Mouse (Mus musculus): ENCODE results near the gene Olfr1180.
"Not testable (repeated sequence)": the region's sequence is repeated elsewhere in the genome, so short reads cannot be mapped to it uniquely, and the experiment has no call there.

Gene Olfr1180

DNA sequence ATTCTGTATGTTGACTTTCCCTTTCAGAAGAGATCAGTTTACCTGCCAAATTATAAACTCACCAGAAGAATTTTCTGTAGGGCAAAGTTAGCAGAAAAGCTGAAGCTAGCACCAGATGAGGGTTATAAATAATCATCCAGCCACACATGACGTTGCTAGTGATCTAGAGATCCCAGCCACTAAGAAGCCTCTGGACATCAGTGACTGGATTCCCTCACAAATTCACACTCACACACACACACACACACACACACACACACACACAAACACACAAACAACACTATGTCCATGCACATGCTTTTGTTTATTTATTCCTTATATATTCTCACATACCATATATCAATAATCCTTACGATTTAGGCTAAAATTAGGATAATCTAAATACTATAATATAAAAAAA lies at the start of gene Olfr1180:
Gene Olfr1180 (minus strand): TSS at position 101 of the 400 bp plus-strand sequence.
- DNase-seq, result no peak

DNA sequence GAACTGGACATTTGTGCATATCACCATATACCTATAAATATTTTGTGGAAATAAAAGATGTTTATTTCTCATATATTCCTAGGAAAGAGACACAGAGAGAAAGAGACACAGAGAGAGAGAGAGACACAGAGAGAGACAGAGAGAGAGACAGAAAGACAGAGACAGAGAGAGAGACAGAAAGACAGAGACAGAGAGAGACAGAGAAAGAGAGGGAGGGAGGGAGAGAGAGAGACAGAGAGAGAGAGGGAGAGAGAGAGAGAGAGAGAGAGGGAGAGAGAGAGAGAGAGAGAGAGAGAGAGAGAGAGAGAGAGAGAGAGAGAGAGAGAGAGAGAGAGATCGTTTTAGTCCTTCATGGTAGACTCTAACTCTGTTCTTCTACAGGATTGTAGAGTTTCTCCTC lies 35.6 kb upstream of the Olfr1180 start, which contains the start of gene Olfr1183:
Gene Olfr1183 (plus strand): TSS at position 301 of the 400 bp plus-strand sequence.
- not testable (repeated sequence) for DNase-seq

DNA sequence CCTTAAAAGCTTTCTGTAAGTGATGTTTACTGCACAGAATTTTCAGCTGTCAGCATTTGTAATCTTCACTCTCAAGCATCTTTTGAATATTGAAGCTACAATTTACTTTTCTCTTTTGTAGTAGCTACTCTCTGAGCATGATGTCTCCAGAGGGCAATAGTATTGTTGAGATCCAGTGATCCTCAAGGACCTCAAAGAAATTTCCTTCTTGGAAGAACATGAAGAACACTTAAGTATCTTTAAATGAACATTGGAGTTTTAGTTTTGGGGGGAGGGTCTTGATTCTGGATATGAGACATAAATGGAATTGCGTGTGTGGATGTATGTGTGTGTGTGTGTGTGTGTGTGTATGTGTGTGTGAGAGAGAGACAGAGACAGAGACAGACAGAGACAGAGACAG lies 30.1 kb upstream of the Olfr1180 start, which contains the start of gene Gm13757:
Gene Gm13757 (minus strand): TSS at position 101 of the 400 bp plus-strand sequence.
- DNase-seq, result no peak

DNA sequence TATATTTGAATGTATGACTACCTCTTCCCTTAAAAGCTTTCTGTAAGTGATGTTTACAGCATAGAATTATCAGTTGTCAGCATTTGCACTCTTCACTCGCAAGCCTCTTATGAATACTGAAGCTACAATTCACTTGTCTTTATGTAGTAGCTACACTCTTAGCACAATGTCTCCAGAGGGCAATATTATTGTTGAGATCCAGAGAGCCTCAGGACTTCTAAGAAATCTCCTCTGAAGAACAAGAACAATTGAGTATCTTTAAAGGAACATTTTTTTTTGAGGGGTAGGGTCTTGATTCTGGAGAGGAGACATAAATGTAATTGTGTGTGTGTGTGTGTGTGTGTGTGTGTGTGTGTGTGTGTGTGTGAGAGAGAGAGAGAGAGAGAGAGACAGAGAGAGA lies 7.1 kb upstream of the Olfr1180 start, which contains the start of gene Olfr1181:
Gene Olfr1181 (minus strand): TSS at position 101 of the 400 bp plus-strand sequence.
- no peak for DNase-seq

DNA sequence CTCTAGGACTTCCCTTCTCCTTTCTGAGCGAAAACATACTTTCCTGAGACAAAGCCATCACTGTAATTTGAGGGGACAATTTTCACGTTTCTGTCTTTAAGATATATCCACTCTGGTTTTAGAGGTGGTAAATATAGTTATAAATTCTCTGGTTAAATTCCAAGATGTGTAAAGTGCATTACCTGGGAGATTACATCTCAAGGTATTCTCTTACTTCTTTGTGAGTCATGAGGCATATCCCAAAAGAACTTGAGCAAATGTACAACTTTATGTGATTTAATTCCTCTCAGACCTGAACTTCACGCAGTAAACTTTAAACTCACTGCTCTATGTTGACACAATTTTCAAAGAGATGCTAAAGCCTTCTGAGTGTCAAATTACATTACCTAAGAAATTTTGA lies 12.6 kb downstream of the Olfr1180 start, which contains the start of gene Olfr1179:
Gene Olfr1179 (minus strand): TSS at position 101 of the 400 bp plus-strand sequence.
- DNase-seq, result no peak

DNA sequence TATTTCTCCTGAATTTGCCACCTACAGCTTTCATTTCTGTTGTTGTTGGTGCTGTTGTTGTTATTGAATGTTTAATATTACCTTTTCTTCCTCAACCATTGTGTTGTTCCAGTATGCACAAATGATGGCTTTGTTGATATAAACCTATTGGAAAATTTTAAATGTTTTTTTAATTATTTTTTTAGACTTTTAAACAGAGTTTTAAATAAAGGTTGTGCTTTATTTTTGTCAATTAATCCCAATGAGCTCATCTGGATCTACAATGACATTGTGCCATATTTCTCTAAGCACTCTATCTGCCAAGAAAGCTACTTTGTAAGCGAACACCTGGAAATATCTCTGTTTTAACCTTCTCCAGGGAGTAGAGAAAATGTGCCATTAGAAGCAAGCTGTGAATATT lies 32.2 kb downstream of the Olfr1180 start, which contains the start of gene Olfr1178:
Gene Olfr1178 (plus strand): TSS at position 301 of the 400 bp plus-strand sequence.
- no peak for DNase-seq
